Mouse (Mus musculus): ENCODE data around the gene Apol7b. TPM values are rescaled to one million over a fixed set of nuclear protein-coding genes. Genes with fewer than 3 reads are reported as not detected.
"Not testable (repeated sequence)": the region's sequence is repeated elsewhere in the genome, so short reads cannot be mapped to it uniquely, and the experiment has no call there.

The Apol7b gene
- 1 to 10 TPM; 2.2 to 2.5 TPM for total RNA-seq (2021)
- long read RNA-seq, experiment 1, partial matches to known transcripts, result 2 of 7 reads
- long read RNA-seq, experiment 1, other reads (novel, unspliced or antisense), result 5 of 7 reads
- long read RNA-seq, experiment 2, partial matches to known transcripts, result 1 of 5 reads
- long read RNA-seq, experiment 2, other reads (novel, unspliced or antisense), result 4 of 5 reads

DNA sequence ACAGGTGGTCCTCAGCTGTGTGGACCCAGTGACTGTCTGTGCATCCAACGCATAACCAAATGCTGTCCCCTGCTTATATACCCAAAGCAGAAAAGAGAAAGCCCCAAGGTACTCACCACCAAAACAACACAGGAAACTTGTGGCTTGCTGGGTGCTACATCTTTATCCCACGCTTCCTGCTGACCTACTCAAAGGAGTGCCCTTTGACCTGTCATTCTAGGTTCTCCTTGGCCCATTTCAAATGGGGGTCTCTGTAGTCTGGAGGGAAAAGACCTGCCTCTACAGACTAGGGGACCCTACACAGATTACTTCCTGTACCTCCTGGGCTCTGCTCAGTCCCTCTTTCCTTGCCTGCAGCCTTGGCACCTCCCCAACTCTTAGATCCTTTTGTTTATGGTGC is at the start of gene Apol7b:
Apol7b (minus strand) TSS at position 101 of the 400 bp plus-strand sequence.
- not testable (repeated sequence) for DNase-seq

GRCm38 (mm10) chr15:77494694-77495093 is 47.4 kb upstream of the Apol7b start:
- not testable (repeated sequence) for DNase-seq

DNA sequence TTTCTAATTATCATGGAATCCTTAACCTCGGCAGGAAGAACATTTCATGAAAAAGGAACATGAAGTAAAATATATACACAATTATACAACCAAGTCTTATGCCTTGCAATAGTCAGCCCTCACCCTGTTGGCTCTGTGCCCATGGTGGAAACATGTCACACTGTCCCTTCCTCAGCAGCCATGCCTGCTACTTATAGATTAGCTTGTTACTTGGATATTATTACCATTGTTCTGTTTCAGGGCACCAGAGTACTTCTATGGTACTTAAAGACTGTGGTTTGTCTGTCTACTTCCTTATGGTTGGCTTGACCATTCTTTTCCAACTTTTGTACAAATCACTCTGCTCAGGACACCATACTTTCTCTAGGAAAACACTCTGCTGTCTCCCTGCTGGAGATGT is 45.9 kb upstream of the Apol7b start:
- DNase-seq, result not testable (repeated sequence)

DNA sequence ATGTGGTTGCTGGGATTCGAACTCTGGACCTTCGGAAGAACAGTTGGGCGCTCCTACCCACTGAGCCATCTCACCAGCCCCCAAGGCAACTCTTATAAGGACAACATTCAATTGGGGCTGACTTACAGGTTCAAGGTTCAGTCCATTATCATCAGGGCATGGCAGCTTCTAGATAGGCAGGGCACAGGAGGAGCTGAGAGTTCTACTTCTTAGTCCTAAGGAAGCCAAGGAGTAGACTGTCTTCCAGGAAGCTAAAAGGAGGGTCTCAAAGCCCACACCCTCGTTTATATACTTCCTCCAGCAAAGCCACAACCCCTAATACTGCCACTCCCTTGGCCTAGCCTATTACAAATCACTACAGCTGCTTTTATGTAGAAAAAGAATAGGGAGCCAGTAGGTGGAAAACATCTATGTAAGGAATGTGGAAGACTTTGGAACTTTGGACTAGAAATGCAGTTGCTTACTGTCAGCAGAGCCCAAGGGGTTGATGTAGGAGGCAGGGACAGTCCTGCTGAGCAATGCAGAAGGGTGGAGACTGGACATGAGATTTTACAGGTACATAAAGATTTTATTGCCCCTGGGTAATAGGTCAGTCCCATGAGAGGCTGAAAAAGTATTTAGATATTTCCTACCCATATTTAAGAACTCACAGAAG is 35.0 kb upstream of the Apol7b start:
- no peak for DNase-seq

GRCm38 (mm10) chr15:77476693-77477092 is 29.4 kb upstream of the Apol7b start, which contains the start of gene Apol10a:
Apol10a (plus strand) TSS chr15:77477047.
- DNase-seq, result not testable (repeated sequence)

- not testable (repeated sequence) for DNase-seq
Observed at GRCm38 (mm10) chr15:77474699-77475390, 27.6 kb upstream of the Apol7b start.

DNA sequence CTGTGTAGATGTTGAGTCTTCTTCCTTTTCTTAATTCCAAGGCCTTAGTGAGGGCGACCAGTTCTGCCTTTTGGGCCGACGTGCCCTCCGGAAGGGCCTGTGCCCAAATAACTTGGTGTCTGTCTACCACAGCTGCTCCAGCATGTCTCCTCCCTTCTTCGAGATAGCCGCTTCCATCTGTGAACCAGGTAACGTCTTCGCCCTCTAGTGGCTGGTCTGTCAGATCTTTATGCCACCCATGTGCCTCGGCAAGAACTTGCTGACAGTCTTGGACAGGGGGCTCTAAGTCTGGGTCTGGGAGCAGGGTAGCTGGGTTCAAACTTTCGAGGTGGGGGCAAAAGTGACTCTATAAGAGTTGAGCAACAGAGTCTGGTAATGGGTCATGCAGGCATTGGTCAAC is 2.6 kb upstream of the Apol7b start:
- DNase-seq, result peak; percentile 7

DNA sequence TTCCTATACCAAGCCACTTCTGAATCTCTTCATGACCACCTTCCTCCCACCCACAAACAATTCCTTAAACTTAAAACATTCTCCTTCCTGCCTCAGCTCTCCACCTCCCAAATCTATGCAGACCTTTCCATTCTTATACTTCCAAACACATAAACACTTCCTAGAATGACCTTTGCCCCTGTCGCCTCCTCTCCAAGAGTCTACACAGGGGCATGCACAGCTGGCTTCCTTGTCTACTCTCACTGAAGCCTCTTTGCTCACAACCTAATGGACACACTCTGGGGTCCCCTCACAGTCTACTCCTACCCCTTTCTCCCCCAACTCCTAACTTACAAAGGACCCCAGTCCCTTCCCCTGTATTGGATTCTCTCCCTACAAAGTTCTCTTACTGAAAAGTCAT is 1.6 kb downstream of the Apol7b start:
- not testable (repeated sequence) for DNase-seq

DNA sequence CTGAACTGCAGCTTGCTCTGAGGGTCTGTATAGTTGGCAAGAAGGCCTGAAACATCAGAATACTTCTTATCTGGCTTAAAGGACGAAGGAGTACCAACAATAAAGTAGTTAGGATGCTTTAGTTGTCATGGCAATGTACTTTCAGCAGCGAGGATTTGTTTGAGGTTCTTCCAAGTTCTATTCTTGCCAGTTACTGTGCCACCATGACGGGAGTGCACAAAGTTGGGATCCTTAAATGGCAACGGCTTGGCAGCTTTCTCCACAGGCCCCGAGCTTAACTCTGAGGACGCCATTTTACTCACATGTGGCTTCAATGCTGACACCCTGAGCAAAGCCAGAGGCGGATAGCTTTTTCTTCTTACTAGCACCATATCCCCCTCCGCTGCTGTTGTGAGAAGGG is 2.5 kb downstream of the Apol7b start:
- not testable (repeated sequence) for DNase-seq

DNA sequence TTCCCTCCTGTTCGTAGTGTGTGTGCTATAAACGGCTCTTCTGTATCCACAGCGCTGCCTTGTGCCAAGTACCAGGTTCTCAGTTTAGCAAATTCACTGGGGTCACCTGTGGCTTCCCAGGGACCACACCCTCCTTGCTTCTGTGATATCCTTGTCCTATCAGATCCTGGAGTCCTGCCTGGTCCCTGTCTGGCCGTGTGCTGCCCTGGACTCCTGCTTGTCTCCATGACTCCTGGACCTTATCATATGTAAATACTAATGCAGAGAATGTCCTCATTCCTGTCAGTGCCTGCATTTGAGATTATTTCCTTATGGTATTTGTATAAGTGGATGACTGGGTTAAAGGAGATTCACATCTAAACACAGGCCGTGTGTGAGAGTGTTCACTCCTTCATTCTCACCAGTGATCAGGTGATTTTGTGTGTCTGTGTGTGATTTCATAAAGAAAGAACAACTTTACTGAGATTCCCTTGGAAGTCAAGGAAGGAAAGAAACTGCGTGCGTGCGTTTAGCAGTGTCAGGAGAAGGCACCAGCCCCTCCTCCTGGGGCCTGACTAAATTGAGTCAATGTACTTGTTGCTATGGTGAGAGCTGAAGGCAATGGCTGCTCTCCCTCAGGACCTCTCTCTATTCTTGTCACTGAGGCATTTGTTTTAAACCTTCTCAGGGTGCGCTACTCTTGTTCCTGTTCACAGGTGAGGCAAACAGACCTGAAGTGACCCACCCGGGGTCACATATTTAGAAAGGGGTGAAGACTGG is 18.4 kb downstream of the Apol7b start:
- DNase-seq, result not testable (repeated sequence)

DNA sequence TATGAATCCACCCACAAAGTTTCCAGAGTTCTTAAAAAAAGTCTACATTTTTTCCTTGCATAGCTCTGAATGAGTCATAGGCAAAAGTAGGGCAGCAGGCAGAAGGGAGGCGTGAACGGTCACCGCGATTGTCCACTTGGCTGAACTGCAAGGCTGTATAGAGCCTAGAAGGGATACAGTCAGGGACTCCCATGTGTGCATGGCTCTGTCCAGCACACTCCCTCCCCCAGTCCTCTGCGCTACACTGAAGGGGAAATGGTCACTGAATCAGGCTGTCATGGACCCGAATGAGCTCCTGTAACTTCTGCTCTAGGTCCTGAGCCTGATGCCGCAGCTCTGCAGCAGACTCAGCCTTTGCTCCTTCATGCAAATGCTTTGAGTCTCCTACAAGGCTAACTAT is 24.4 kb downstream of the Apol7b start:
- not testable (repeated sequence) for DNase-seq

DNA sequence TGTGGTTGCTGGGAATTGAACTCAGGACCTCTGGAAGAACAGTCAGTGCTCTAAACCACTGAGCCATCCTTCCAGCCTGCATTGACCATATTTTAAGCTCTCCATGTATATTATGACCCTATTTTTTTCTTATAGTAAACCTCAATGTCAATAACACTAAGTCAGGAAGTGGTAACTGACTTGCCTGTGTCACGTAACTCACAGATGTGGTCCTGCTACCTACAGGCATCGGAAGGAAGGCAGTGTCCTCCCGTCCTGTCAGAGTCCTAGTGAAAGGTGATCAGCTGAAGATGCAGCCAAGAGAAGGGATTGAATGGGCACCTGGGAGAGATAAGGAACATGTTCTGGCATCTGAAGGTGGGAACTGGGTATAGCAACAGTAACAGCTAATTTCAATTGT is 27.6 kb downstream of the Apol7b start:
- DNase-seq, result not testable (repeated sequence)

GRCm38 (mm10) chr15:77416655-77417333 is 30.5 kb downstream of the Apol7b start:
- not testable (repeated sequence) for DNase-seq

GRCm38 (mm10) chr15:77415653-77416052 is 31.6 kb downstream of the Apol7b start:
- DNase-seq, result not testable (repeated sequence)

DNA sequence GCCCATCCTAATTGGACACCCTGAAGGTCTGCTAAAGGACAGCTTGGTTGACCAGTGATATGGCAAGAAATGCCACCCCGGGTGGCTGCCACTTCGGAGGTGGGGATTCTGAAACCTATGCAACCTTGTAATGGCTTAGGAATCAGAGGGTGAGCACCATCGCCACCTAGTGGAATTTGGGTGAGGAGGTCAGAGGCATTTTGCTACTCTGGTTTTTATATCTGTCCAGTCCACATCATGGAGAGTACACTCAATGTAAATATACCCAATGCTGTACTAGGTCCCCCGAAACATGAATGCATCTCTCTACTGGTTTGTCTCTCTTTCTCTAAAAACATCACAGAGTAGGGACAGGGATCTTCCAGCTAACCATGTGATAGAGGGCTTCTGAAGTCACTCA is 34.6 kb downstream of the Apol7b start:
- not testable (repeated sequence) for DNase-seq

- not testable (repeated sequence) for DNase-seq
Observed at GRCm38 (mm10) chr15:77411035-77411434, 36.3 kb downstream of the Apol7b start, which contains the start of gene Apol9a. Apol9a (minus strand) TSS chr15:77411135.

DNA sequence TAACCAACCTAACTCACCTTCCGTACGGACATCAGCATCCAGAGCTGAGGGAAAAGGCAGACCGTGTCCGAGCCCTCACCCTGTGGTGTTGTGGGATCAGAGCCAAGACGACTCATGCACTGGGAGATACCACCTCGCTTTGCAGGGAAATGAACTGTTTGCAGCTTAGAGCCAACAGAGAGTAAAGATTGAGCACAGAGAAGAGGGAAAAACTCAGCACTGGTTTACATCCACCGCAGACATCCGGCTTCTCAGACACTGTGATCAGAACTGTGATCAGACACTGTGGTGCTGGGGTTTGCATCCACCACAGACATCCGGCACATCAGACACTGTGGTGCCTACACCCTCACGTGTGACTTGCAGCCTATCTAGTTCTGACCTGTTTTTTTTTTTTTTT is 40.9 kb downstream of the Apol7b start:
- not testable (repeated sequence) for DNase-seq

DNA sequence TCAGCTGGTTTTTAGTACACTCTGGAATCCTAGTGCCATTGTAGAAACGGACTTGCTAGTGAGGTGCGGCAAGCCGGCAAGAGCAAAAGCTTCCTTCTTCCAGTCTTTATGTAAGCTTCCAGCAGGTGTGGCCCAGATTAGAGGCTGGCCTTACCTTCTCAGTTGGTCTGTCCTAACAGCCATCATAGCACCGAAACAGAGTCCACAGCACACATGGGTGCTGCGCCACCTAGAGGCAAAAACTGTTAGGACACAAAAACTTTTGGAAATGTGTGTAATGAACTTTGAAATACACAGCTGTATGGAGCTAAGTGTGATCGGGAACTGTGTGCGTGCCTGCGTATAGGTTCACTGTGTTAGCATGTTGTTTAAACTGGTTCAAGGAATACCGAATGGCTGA is 48.3 kb downstream of the Apol7b start, which contains the start of gene Apol7a:
Apol7a (minus strand) TSS at position 84 of the 400 bp plus-strand sequence.
- DNase-seq, result not testable (repeated sequence)

DNA sequence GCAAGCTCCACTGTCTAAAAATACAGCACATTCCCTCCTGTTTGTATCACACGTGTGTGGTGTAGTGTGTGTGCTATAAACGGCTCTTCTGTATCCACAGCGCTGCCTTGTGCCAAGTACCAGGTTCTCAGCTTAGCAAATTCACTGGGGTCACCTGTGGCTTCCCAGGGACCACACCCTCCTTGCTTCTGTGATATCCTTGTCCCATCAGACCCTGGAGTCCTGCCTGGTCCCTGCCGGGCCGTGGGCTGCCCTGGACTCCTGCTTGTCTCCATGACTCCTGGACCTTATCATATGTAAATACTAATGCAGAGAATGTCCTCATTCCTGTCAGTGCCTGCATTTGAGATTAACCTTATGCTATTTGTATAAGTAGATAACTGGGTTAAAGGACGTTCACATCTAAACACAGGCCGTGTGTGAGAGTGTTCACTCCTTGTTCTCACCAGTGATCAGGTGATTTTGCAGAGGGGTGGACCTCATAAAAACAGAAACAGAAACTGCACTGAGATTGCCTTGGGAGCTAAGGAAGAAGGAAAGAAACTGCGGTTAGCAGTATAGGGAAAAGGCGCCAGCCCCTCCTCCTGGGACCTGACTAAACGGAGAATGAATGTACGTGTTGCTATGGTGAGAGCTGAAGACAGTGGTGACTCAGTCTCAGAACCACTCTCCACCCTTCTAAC is 49.7 kb downstream of the Apol7b start:
- not testable (repeated sequence) for DNase-seq

DNA sequence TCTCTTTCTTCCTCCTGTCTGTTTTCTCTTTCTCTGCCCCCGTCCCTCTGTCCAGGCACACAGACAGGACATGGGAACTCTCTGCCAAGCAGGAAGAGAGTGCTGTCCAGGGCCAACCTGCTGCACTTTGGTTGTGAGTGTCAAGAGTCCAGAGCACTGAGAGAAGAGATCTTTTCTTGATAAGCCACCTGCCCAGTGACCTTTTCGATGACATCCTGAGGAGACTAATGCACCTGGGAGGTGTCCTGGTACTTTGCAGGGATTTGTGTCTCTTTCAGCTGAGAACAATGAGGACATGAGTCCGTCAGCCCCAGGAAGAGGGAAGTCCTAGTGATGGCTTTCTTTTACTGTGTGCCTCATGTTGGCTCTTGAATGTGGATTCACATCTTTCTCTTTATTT is 53.5 kb downstream of the Apol7b start:
- not testable (repeated sequence) for DNase-seq

DNA sequence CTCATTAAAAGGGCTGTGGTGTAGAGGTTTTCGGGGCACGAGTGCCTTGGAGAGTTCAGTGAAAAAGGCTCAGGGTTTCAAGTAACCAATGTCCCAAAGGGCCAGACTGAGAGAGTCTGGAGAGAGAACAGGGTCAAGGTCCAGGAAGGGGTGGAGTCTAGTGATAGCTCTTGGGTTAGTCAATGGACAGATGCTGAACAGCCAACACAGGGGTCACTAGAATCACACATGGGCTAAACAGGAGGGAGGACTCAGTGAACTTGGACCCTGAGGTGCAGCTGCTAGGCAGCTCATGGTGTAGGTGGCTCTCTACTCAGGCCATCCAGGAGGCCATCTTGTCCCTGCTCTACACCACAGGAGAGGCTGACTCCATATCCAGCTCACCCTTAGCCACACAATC is 59.8 kb downstream of the Apol7b start:
- no peak for DNase-seq
